Mouse (Mus musculus) macrophage (primary cell): ENCODE results near the gene Gm12185. TPM values are rescaled to one million over a fixed set of nuclear protein-coding genes. Genes with fewer than 3 reads are reported as not detected.
"Not testable (repeated sequence)": the region's sequence is repeated elsewhere in the genome, so short reads cannot be mapped to it uniquely, and the experiment has no call there.

Source experiments
- H3K27ac ChIP-seq: fragments of 350-480 bp; formaldehyde crosslinking; 2 replicates; pipeline ENCODE4 v1.9.0; 2021
- H3K36me3 ChIP-seq: fragments of 350-480 bp; formaldehyde crosslinking; 2 replicates; pipeline ENCODE4 v1.9.0; 2021; ENCODE audit errors: inconsistent target
- H3K4me3 ChIP-seq: fragments of 350-480 bp; formaldehyde crosslinking; 2 replicates; pipeline ENCODE4 v1.9.0; 2021; ENCODE audit errors: inconsistent target
- H3K79me2 ChIP-seq: fragments of 350-480 bp; formaldehyde crosslinking; 2 replicates; pipeline ENCODE4 v1.9.0; 2021; ENCODE audit errors: inconsistent target
- WGBS: methylation state at CpG from one replicate; pipeline ENCODE4 v1.1.7; 2026; ENCODE audit warnings: inconsistent platforms; ENCODE audit not compliant: missing documents; 5-methylcytosine and 5-hydroxymethylcytosine counted together
- polyA plus RNA-seq: library from polyadenylated mRNA; stranded (reverse); fragments of 250-400 nt; gene quantifications from 3 replicates; pipeline ENCODE4 v1.2.4, GENCODE M21; 2018; ENCODE audit warnings: inconsistent platforms
- total RNA-seq, 78 experiments: library from RNA; depleted of rRNA; stranded (reverse); fragments of 250-400 nt; gene quantifications; 1 replicate in 9 of 78; 2 replicates in 24 of 78; 3 replicates in 43 of 78; 4 replicates in 2 of 78; pipeline ENCODE4 v1.2.4; 2018; ENCODE audit warnings: inconsistent platforms in 56 of 78

Gm12185 gene
- 10 to 100 TPM in 18 of 26 experiments, 1 to 10 TPM in 8; 2.4 to 38.5 (median 12.9) TPM for total RNA-seq (2018; cell fraction: chromatin; rRNA removed)
- 1 to 10 TPM in 14 of 26 experiments, under 1 TPM in 12; 0.28 to 9.9 (median 1.8) TPM for total RNA-seq (2018; cell fraction: cytosol; rRNA removed)
- 10 to 100 TPM in 13 of 26 experiments, 1 to 10 TPM in 13; 1.6 to 26.8 (median 9.6) TPM for total RNA-seq (2018; cell fraction: nucleus; rRNA removed)
- polyA plus RNA-seq, result 0.58 to 2.3 TPM (median 0.77 TPM) in 3 replicates

DNA sequence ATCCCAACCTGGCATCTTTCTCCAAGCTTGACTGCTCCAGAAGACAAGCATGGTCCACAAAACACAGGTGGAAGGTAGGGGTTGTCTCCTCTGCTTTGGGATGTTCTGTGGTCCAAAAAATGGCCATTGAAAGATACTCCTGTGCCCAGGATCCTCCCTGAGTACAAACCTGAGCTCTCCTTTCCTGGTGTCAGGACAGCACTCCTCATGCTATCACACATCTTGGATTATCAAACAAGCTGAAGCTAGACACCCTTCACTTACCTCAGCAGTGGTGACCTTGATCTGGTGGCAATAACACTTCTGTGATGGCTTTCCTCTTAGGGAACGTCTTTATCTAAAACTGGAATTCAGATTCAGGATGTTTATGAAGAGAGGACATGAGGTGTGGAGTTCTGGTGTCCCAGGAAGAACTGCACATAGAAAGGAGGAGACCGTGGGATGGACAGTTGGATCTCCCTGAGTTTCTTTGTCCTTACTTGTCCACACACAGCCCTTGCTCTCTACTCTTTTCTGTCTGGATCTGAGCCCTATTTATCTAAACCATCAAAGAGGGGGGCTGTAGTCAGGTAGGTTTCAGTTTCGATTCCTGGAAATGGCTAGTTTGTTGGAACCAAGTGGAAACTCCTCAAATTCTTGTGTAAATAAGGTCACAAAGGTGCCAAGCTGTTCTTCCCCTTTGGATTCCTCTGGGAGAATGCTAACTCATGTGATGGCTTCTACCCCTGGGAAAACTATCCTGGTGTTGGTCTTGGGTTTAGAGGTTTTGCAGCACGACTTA is at the start of gene Gm12185:
Gene Gm12185 (minus strand): TSS at position 487 of the 781 bp plus-strand sequence.
- 32% methylated on average over 4 of the region's 4 CpGs for WGBS
- H3K79me2 ChIP-seq, H3K4me3 ChIP-seq, H3K36me3 ChIP-seq, H3K27ac ChIP-seq: not testable (repeated sequence)

GRCm38 (mm10) chr11:49012074-49012473 is 20.0 kb upstream of the Gm12185 start:
- H3K27ac ChIP-seq, H3K79me2 ChIP-seq, H3K4me3 ChIP-seq, H3K36me3 ChIP-seq: not testable (repeated sequence)

- H3K4me3 ChIP-seq, H3K36me3 ChIP-seq, H3K27ac ChIP-seq, H3K79me2 ChIP-seq: not testable (repeated sequence)
- no CpG with 5 or more reads among the region's 1 CpGs for WGBS
Measured at GRCm38 (mm10) chr11:49006785-49007184, 14.8 kb upstream of the Gm12185 start.

- not testable (repeated sequence) for H3K36me3 ChIP-seq, H3K27ac ChIP-seq, H3K79me2 ChIP-seq, H3K4me3 ChIP-seq
- 55% methylated on average over 2 of the region's 2 CpGs for WGBS
Measured at GRCm38 (mm10) chr11:49006317-49006716, 14.3 kb upstream of the Gm12185 start.

DNA sequence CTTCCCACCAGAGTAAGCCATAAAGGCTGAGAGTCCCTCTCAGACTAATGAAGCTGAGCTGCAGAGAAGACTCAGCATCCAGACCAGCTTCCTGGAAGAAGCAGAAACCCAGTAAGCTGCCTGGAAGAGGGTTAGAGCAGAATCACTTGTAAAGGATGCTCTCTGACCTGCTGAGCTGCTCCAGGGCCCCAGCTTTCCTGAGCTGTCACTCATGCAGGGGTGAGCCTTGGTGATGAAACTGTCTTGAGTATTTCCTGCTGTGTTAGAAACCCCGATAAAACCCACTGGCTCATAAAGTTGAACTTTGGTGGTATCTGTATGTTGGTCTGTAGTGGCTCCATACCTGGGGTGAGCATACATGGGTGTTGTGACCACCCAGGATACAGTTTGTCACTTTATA is 8.4 kb upstream of the Gm12185 start:
- not testable (repeated sequence) for H3K79me2 ChIP-seq, H3K4me3 ChIP-seq, H3K27ac ChIP-seq, H3K36me3 ChIP-seq
- WGBS, result 33% methylated on average over 1 of the region's 1 CpGs

GRCm38 (mm10) chr11:48994018-48994417 is 2.0 kb upstream of the Gm12185 start, which contains the start of gene Tgtp1:
TSS of gene Tgtp1 (minus strand) at chr11:48994172.
- not testable (repeated sequence) for H3K27ac ChIP-seq, H3K4me3 ChIP-seq, H3K36me3 ChIP-seq, H3K79me2 ChIP-seq
- WGBS, result 19% methylated on average over 2 of the region's 2 CpGs

DNA sequence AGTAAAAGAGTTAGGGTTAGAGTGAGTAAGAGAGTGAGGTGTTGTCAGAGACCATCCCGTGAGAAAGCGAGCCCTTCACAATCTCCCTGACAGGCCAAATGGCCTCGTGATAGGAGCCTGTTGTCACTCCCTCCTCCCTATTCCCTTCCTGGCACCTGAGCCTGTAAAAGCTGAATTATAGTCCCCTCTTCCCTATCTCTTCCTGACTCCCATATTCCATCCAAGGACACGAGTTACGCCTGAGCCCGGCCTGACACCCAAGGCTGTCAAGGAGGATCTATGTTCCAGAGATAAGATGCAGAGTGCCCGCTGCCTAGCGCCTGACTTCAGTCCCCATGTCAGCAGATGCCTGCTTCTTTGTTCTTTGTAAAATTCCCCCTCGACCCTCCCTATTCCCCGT is 1.3 kb upstream of the Gm12185 start:
- H3K4me3 ChIP-seq, H3K79me2 ChIP-seq, H3K36me3 ChIP-seq, H3K27ac ChIP-seq: not testable (repeated sequence)
- 85% methylated on average over 10 of the region's 10 CpGs for WGBS

GRCm38 (mm10) chr11:48989981-48990380 is 2.0 kb downstream of the Gm12185 start:
- not testable (repeated sequence) for H3K4me3 ChIP-seq, H3K36me3 ChIP-seq, H3K79me2 ChIP-seq, H3K27ac ChIP-seq
- WGBS, result no CpG with 5 or more reads among the region's 2 CpGs

DNA sequence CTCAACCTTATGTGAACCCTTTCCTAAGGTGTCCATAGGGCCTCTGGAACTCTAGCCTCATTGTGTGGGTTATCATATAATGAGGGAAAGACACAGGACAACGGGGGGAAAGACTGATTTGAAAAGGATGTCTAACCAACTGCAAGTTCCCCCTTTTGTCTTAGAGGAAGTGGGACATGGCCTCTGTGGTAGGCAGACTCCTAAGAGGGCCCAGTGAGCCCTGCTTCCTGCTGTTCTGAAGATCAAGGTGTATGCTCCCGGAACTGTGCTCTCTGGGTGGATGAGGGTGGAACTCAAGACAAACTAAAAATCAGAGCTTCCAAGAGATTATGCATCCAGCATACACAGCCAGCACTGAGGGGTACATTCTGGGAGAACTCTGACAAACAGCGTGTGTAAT is 3.8 kb downstream of the Gm12185 start:
- H3K4me3 ChIP-seq, H3K36me3 ChIP-seq, H3K27ac ChIP-seq, H3K79me2 ChIP-seq: not testable (repeated sequence)
- WGBS, result 14% methylated on average over 1 of the region's 3 CpGs

DNA sequence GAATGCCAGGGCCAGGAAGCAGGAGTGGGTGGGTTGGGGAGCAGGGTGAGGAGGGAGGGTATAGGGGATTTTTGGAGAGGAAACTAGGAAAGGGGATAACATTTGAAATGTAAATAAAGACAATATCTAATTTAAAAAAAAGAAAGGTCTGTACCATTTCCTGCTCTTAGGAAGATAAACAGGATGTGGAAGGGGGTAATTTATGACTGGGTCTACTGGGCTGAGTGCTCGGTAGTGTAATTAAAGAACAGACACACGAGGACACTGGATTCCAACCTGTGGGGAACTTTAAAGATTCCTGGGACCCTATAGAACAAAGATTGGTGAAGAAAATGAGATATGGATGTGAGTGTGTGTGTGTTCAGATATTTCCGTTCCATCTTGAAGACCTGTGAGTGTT is 9.2 kb downstream of the Gm12185 start:
- H3K4me3 ChIP-seq, H3K36me3 ChIP-seq, H3K27ac ChIP-seq: not testable (repeated sequence)

DNA sequence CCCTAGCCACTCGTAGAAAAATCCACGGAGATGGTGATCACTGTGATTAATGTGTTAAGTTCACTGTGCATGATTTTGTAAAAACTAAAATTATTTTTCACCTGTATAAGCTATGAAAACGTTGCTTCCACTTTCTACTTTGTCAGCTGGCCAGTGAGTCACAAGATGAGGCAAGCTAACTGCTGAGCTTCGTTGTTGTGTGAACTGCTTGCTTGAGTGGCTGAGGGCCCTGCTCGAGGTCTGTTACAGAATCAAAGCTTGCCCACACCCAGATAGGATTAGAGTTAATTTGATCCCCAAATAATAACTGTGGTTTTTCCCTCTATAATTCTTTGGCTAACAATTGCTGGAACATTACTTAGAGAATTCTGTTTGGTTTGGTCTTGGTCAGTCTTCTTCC is 12.0 kb downstream of the Gm12185 start:
- H3K79me2 ChIP-seq, result peaks cover 10% of the 10 kb centered on the region
- H3K36me3 ChIP-seq, H3K27ac ChIP-seq, H3K4me3 ChIP-seq: not testable (repeated sequence)
- WGBS, result no CpG with 5 or more reads among the region's 5 CpGs

More for the DNA sequence above, 9.2 kb downstream of the Gm12185 start:
- not testable (repeated sequence) for H3K79me2 ChIP-seq
- no CpG with 5 or more reads among the region's 3 CpGs for WGBS

- H3K27ac ChIP-seq, result peak within 1 kb of the TSS; percentile 65
- H3K36me3 ChIP-seq, H3K4me3 ChIP-seq: not testable (repeated sequence)
- WGBS, result no CpG with 5 or more reads among the region's 3 CpGs
- H3K79me2 ChIP-seq, result peaks cover 10% of the 10 kb centered on the region
Measured at GRCm38 (mm10) chr11:48979251-48979650, 12.8 kb downstream of the Gm12185 start, which contains the start of gene 9930111J21Rik1. TSS of gene 9930111J21Rik1 (minus strand) at chr11:48979398.

DNA sequence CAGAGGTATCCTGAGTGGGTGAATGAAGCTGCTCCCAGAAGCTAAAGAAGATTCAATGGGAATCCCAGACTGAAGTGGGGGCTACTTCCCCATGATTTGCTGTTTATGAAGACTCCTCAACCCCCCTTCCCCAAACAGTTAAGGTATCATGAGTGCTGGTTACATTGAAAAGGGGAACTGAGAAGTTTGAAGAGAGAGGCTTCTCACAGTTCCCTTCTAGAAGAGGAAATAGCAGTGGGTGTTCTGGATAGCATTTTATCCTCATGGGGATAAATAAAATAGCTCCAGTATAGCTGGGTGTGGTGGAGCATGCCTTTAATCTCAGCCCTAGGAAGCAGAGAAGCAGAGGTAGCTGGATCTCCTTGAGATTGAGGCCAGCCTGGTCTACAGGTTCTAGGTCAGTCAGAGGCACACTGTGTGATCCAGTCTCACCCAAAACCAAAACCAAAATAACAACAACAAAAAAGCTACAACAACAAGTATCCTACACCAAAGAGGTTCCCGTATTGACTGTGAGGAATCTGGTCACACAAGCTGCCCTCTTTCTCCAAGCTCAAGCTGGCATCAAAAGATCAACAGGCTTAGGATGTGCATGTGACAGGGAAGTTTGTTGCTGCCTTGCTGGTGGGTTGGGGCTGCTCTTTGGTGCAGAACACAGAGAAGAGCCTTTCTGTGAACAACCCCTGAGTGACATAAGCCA is 13.6 kb downstream of the Gm12185 start, which contains the start of gene Olfr56:
Gene Olfr56 (plus strand): TSS at position 650 of the 700 bp plus-strand sequence.
- no CpG with 5 or more reads among the region's 1 CpGs for WGBS
- peaks cover 15% of the 10 kb centered on the region for H3K79me2 ChIP-seq
- H3K4me3 ChIP-seq, H3K36me3 ChIP-seq: not testable (repeated sequence)
- H3K27ac ChIP-seq, result peak within 1 kb of the TSS; percentile 65

DNA sequence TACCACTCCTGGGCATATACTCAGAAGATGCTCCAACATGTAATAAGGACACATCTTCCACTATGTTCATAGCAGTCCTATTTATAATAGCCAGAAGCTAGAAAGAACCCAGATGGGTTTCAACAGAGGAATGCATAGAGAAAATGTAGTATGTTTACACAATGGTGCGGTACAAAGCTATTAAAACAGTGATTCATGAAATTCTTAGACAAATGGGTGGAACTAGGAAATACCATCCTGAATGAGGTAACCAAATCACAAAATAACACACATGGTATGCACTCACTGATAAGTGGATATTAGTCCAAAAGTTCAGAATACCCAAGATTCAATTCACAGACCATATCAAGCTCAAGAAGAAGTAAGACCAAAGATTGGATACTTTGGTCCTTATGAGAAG is 17.3 kb downstream of the Gm12185 start:
- not testable (repeated sequence) for H3K4me3 ChIP-seq, H3K27ac ChIP-seq, H3K36me3 ChIP-seq
- H3K79me2 ChIP-seq, result peaks cover 27% of the 10 kb centered on the region
- no CpG with 5 or more reads among the region's 1 CpGs for WGBS

GRCm38 (mm10) chr11:48946090-48946489 is 45.9 kb downstream of the Gm12185 start, which contains the start of gene Psme2b:
TSS of gene Psme2b (minus strand) at chr11:48946190.
- not testable (repeated sequence) for H3K27ac ChIP-seq, H3K4me3 ChIP-seq, H3K79me2 ChIP-seq
- H3K36me3 ChIP-seq, result peaks cover 14% of the 10 kb centered on the region
- WGBS, result 92% methylated on average over 6 of the region's 6 CpGs
